Mouse (Mus musculus): ENCODE measurements around the gene Leng8.
"Not testable (repeated sequence)": the region's sequence is repeated elsewhere in the genome, so short reads cannot be mapped to it uniquely, and the experiment has no call there.

Gene Leng8

DNA sequence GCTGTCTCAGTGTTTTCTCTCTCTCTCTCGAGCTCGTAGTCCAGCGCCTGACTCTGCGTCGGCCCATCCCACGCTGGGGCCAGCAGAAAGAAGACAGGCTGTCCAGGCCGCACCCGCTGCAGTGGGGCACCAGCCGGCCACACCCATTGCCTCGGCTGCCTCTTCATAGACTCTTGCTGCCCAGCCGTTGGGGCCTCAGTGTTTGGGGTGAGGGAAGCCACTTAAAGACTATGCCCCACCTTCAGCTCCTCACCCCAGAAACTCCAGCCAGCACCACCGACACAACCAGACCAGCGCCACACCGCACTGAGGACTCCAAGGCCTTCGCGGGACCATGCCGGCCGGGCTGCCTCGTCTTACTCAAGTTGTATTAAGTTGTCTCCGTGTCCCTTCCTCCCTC lies 10.5 kb downstream of the Leng8 start:
- DNase-seq (ENCODE audit: low spot score), result no peak

DNA sequence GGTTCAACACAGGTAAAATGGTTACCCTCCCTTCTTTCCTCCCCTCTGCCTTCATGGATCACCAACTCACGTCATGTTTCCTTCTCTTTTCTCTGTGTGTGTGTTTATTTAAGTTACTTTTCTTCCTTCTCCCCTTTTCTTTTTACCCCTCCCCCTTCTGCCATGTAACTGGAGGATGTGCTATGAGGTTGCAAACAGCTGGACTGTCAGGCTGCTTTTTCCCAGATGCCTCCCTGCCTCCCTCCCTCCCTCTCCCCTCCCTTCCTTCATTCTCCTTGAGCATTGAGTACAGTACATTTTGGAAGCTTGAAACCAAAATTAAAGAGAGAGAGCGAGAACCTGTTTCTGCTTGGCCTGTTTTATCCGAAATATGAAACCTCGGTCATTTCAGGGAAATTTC lies 11.0 kb downstream of the Leng8 start:
- no peak for DNase-seq (ENCODE audit: low spot score)

DNA sequence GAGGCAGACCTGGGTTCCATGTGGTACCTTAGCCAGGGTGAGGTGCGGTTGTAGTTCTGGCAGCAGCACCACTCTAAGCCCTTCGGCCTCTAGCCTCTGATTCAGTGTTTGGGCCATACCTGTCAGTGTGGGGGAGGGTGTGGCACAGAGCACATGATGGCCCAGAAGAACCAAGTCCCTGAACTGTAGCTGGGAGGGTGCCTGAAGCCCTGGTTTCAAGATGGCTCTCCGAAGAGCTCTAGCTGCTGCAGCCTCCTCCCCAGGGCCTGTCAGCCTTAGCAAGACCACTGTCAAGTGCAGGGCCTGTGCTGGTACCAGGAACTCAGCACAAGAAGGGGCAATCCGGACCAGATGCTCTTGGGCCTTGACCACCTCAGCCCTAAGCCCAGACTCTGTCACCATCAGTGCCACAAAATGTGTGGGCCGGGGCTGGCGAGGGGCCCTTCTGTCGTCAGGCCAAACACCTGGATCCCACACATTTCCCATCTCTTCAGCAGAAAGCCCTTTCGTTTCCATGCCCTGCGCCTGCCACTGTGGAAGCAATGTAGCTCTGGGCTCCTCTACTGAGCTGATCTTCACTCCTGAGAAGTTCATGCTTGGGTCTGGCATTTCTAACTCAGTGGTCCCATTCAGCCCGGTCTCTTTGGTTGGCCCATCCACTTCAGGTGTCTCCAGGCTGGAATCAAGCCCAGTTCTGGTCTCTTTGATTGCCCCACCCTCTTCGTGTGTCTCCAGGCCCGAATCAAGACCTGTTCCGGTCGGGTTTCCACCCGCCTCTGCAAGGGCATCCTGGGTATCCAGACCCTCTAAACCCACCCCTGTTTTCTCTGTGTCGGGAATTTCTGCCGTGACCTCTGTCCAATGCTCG lies 11.7 kb downstream of the Leng8 start:
- DNase-seq (ENCODE audit: low spot score), result peak; percentile 38

DNA sequence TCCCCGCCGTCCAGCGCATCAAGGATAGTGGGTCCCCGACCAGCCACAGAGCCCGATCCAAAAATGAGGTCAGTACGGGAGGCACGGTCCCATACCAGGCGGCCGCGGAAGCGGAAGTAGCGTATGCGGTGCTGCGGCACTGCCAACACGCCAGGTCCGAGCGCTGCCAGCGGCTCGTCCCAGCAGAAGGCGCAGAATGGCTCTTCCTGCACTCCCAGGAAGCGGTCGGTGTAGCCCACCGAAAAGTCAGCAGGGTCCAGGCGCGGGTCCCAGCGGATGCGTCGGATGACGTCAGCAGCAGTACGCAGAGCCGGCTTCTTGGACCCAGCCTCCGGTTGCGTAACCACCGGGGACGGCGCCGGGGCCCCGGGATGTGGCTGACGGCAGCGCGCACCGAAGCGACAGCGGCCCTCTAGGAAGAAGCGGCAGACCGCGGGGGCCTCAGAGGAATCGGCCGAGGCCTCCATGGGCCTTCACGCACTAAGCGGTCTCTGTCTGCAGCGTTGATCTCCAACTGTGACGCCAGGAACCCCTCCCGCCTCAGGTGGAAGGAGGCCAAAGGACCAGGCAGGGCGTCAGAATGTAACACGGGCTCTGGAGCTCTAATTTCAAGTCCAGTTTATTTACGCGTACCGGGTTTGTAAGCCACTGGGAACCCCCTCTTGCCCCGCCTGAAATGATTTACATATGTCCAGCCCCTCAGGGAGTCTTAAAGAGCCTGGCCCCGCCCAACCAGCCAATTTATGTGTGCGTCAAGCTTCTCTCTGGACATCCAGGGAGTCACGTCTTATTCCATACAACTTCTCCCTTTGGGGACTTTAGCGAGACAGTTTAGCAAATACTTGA lies 12.6 kb downstream of the Leng8 start:
- DNase-seq (ENCODE audit: low spot score), result peak; percentile 83

DNA sequence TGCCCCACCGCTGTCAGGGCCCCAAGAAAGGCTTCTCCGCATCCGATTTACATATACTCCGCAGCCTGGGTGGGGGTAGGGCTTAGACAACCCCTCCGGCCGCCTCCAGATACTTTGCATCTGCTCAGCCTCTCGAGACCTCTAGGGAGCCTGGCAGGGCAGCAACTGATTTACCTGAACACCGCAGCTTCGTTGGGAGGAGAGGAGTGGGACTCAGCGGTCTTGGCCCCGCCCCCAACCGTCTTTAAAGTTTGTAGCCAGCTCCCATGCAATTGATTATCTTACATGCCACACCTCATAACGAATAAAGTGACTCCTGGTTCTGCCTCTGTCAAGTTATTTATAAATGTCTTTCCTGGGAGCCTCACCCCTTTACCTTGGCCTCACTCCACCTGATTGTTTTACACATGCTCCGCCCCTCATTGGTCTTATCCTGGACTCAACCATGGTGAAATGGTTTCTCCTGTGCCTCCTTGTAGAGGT lies 13.3 kb downstream of the Leng8 start, which contains the start of gene Leng9:
TSS of gene Leng9 (minus strand) at position 316 of the 483 bp plus-strand sequence.
- DNase-seq (ENCODE audit: low spot score), result peak; percentile 48

DNA sequence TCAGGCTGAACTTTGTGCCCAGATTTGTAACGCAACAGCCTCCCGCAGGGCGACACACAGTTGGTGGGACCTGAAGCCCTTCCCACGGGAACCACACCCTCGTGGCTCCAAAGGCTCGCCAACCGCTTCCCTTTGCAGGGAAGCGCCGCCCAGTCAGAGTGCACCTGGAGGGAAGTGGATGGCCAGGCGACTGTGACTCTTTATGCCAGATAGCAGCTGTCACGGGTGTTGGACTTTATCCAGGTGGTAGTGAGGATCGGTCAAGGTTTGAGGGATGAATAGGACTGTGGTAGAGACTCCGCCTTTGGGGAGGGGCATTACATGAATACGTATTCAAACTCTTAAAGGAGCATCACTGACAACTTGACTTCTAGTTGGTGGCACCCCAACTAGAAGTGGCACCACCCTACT lies 14.0 kb downstream of the Leng8 start:
- DNase-seq (ENCODE audit: low spot score), result peak; percentile 57

DNA sequence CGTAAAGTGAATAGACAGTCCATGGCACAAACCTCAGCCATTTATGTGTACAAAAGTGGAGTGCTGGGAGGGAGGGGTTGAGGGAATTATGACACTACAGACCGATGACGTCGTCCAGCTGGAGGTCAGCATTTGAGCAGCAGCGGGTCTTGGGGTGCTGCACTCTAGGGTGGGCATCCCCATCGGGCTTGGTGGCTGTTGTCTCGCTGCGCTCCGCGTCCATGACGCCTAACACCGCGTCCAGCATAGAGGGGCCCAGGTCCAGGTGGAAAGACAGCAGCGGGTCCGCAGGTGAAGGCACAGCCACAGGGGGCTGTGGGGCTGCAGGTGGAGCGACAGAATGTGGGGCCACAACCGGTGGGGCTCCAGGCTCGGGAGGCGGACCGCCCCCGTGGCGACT lies 14.4 kb downstream of the Leng8 start:
- DNase-seq (ENCODE audit: low spot score), result no peak

DNA sequence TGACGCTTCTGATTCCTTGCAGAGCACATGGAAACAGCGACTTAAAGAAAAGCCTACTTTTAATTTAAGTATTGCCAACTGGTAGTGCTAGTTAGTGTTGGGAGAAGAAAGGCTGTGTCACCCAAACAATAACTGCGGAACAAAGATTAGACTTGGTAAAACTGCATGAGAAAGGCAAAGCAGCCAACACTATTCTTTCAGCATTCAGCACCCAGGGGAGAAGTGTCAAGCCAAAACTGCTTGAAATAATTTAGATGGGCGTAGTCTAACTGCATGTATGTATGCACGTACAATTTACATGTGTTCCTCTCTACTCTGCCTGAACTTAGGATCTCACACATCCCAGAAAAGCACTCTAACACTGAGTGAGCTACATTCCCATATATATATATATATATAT lies 17.5 kb downstream of the Leng8 start:
- no peak for DNase-seq (ENCODE audit: low spot score)

DNA sequence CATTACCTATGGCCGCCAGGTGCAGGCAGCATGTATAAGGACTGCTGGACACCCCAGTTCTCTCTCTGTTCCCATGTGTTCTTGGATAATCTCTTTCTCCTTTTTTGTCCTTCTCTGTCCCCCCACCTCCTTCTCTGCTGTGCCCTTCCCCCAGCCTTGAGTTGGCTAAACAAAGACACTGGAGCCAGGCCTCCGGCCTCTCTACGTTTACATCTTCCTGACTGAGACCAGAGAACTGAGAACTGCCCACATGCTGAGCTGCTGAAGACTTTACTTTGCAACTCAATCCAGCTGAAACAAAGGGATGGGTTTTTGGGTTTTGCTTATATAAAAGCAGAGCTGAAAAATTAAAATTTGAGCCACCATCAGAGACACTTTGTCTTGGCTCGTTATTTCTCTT lies 18.1 kb downstream of the Leng8 start:
- no peak for DNase-seq (ENCODE audit: low spot score)

DNA sequence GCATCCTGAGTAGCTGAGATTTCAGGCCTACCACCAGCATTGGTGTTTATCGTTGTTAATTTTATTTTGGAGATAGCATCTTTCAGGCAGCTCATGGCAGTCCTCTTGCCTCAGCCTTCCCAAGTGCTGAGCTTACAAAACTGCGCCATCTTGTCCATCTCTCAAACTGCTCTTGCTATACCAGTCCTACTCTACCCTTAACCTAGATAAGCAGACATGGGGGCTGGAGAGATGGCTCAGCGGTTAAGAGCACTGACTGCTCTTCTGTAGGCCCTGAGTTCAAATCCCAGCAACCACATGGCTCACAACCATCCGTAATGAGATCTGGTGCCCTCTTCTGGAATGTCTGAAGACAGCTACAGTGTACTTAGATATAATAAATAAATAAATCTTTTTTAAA lies 24.8 kb downstream of the Leng8 start:
- DNase-seq (ENCODE audit: low spot score), result not testable (repeated sequence)

DNA sequence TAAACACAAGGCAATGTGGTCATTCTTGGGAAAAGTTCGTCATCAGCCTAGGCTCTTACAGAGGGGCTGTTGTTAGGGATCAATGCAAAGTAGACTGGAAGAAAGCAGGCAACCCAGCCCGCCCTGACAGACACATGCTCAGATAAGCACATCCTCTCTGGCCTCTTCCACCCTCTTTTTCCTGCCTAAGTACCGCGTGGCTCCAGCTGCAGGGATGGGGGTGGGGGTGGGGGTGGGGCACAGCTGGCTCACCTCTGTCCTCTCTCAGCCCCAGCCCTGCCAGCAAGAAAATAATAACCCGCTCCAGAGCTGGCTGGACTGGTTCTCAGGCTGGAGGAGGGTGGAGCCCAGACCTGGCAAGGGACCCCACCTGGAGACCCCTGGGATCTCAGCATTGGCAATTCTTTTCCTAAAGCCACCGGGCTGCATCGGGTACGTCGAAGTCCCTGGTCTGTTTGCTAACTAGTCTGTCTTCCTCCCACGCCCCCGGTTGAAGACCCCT lies 26.8 kb downstream of the Leng8 start:
- peak; percentile 69 for DNase-seq (ENCODE audit: low spot score)

DNA sequence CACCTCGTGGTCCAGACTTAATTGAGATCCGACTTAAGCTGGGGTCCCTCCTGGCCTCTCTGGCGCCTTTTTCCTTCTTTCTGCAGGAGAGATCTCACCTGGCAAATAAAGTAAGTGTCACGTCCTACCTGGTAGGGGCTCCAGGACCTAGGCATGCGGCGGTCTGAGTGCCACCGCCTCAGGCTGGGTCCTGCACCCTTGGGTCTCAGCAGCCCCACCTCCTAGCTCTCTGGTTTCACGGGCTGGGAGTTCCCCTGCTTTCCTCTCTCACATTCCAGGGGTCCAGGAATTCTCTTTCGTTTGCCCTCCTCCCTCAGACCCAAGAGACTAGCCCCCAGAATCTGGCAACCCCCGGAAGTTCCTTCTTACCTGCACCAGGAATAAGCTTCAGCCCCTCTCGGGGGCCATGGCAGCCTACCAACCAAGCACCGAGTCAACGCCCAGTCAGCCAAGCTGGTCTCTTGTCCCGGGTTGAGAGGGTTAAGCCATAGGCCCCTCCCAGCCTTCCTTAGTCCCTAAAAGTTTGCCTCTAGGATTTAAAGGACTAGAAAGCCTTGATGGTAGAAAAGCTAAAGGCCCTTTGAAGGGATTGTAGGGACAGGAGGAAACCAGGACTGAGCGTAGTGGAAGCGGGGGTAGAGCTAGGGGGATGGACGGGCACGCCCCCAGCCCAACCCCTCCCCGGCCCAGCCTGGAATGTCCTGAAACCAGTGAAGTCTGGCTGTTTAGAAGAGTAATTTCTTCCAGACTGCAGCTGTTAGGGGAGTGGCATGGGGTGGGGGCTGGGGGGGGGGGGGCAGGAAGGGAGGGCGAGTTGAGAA lies 27.5 kb downstream of the Leng8 start, which contains the start of gene Cdc42ep5:
TSS of gene Cdc42ep5 (minus strand) at position 771 of the 821 bp plus-strand sequence.
- DNase-seq (ENCODE audit: low spot score), result peak; percentile 80

DNA sequence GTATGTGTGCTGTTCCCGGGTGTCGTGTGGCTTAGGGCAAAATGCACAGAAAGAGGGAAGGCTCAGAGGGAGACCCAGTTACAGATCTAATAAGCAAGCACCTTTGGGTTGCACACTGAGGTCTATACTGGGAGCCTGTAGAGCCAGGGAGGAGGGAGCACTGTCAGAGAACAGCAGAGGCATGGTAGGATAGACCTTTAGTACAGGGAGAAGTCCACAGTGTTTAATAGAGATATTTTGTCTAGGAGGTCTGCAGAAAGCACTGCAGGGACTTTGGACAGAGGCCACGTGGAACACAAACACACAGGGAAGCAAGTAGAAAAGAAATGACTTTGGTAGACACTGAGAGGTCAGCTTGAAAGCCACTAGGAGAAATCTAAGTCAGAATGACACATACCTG lies 28.4 kb downstream of the Leng8 start:
- no peak for DNase-seq (ENCODE audit: low spot score)

DNA sequence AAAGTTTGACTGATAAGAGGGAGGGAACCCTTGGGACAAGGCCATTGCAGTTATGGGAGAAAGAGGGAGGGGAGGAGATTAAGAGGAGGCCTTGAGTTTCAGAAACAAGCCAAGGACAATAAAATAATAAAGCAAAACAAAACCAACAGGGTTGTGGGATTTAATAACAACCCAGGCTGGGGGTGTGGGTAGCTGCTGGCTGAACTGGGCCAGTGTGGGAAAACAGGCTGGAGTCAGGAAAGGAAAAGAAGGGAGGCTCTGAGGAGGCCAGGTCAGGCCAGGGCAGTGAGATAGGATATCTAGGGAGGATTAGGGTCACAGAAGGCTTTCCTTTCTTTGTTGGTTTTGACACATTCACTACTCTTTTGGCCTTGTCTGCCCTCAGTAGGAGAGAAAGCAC lies 30.3 kb downstream of the Leng8 start:
- DNase-seq (ENCODE audit: low spot score), result no peak

DNA sequence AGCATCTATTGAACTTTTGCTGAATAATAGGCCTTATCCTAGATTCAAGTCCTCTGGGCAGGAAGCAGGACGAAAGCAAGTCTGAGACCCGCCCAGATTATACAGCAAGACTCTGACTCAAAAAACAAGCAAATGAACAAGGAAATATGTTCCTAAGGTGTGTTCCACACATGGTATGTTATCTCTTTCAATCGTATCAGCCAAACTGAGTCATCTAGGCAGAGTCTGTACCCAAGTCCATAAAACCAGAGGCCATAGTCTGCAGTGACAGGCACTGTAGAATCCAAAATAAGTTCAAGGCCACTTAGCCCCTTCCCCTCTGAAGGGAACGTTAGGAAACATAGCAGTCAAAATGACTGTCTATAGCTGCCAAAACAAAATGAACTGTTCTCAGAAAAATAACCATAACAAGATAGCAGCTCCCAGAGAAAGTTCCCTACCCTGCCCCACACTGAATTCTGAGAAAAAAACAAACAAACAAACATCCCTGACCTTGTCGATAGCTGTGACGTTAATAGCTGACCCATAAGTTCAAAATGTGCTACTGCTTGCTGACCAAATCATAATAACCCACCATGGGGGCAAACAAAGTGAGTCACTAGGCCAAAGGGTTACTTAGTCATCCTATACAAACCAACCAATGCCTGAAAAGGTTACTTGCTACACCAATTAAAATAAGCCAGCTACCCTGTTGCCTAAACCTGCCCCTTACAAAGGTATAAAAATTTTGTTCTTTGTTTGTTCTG lies 33.5 kb downstream of the Leng8 start:
- DNase-seq (ENCODE audit: low spot score), result no peak

DNA sequence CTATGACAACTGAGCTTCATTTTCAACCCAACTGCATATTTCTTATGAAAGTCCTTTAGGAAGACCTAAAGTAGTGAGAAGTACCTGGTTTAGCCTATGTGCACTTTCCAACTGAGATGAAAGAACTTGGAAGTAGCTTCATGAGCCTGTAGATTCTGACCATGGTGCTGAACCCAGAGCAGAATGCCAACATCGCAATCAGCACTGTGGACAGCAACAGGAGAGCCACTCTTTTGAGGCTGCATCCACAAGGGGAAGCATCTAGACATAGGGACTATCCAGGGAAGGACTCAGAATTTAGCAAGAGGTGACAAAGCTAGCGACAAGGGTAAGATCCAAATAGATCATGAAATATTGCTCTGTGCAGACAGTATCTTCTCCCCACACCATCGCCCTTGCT lies 41.6 kb downstream of the Leng8 start:
- peak; percentile 55 for DNase-seq (ENCODE audit: low spot score)

Measured in urinary bladder, postnatal 14 days (tissue).